Mouse (Mus musculus): Measurements from ENCODE around the gene Rnf19b.

DNA sequence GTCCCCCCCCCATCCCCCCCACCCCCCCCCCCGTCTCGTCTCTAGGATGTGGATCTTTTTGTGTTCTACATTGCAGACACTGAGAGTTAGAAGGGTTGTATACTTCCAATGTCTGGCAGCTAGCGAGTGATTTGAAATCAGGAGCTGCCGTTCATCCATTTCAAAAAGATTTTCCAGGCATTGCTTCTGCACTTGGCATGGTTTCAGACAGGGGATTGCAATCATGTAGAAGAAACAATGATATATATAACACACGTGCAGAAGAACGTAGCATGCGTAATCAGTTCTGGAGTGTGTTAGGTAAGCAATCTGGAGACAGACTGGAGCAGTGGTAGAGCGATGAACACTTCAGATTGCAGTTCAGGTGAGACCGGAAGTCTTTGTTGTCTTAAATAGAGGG is 64.0 kb downstream of the Rnf19b start:
- no peak for TF ChIP-seq TAL1 (IDR thresholded peaks at IDR 0.05; ENCODE audit: low read length)
- no peak for TF ChIP-seq GATA1 (IDR thresholded peaks at IDR 0.05; ENCODE audit: low read length)

All from erythroblast, embryonic 14.5 days (primary cell).